Mouse (Mus musculus): ENCODE data around the gene Rpl3. TPM values are rescaled to one million over a fixed set of nuclear protein-coding genes. Genes with fewer than 3 reads are reported as not detected.

The Rpl3 gene
- polyA plus RNA-seq, 1 experiment: 873 TPM

- no peak for DNase-seq (ENCODE audit: low read depth)
- no peak for TF ChIP-seq CTCF (IDR thresholded peaks at IDR 0.05; ENCODE audit: borderline replicate concordance, extremely low read depth, insufficient read depth, insufficient read length)
- no peak for TF ChIP-seq POLR2A (IDR thresholded peaks at IDR 0.05; ENCODE audit: borderline replicate concordance, extremely low read depth, insufficient read depth, insufficient read length, poor library complexity, severe bottlenecking)
These were observed 16.9 kb downstream of the Rpl3 start for GRCm38 (mm10) chr15:80074663-80075373.

GRCm38 (mm10) chr15:80073256-80073621, 18.4 kb downstream of the Rpl3 start:
- DNase-seq (ENCODE audit: low read depth): no peak
- no peak for TF ChIP-seq POLR2A (IDR thresholded peaks at IDR 0.05; ENCODE audit: borderline replicate concordance, extremely low read depth, insufficient read depth, insufficient read length, poor library complexity, severe bottlenecking)
- no peak for TF ChIP-seq CTCF (IDR thresholded peaks at IDR 0.05; ENCODE audit: borderline replicate concordance, extremely low read depth, insufficient read depth, insufficient read length)

GRCm38 (mm10) chr15:80072579-80073255, 19.0 kb downstream of the Rpl3 start:
- TF ChIP-seq CTCF (IDR thresholded peaks at IDR 0.05; ENCODE audit: borderline replicate concordance, extremely low read depth, insufficient read depth, insufficient read length) (no peak), POLR2A (IDR thresholded peaks at IDR 0.05; ENCODE audit: borderline replicate concordance, extremely low read depth, insufficient read depth, insufficient read length, poor library complexity, severe bottlenecking) (no peak)
- DNase-seq (ENCODE audit: low read depth): no peak

- DNase-seq (ENCODE audit: low read depth): no peak
- no peak for TF ChIP-seq POLR2A (IDR thresholded peaks at IDR 0.05; ENCODE audit: borderline replicate concordance, extremely low read depth, insufficient read depth, insufficient read length, poor library complexity, severe bottlenecking)
- no peak for TF ChIP-seq CTCF (IDR thresholded peaks at IDR 0.05; ENCODE audit: borderline replicate concordance, extremely low read depth, insufficient read depth, insufficient read length)
These were observed 19.7 kb downstream of the Rpl3 start for GRCm38 (mm10) chr15:80071951-80072437.

- DNase-seq (ENCODE audit: low read depth): no peak
- TF ChIP-seq POLR2A (IDR thresholded peaks at IDR 0.05; ENCODE audit: borderline replicate concordance, extremely low read depth, insufficient read depth, insufficient read length, poor library complexity, severe bottlenecking) (no peak), CTCF (IDR thresholded peaks at IDR 0.05; ENCODE audit: borderline replicate concordance, extremely low read depth, insufficient read depth, insufficient read length) (no peak)
These were observed 21.5 kb downstream of the Rpl3 start for GRCm38 (mm10) chr15:80070095-80070644.

GRCm38 (mm10) chr15:80069171-80069570, 22.5 kb downstream of the Rpl3 start:
- TF ChIP-seq CTCF (IDR thresholded peaks at IDR 0.05; ENCODE audit: borderline replicate concordance, extremely low read depth, insufficient read depth, insufficient read length) (no peak), POLR2A (IDR thresholded peaks at IDR 0.05; ENCODE audit: borderline replicate concordance, extremely low read depth, insufficient read depth, insufficient read length, poor library complexity, severe bottlenecking) (no peak)
- no peak for DNase-seq (ENCODE audit: low read depth)

GRCm38 (mm10) chr15:80066538-80066937, 25.1 kb downstream of the Rpl3 start:
- DNase-seq (ENCODE audit: low read depth): no peak
- TF ChIP-seq POLR2A (IDR thresholded peaks at IDR 0.05; ENCODE audit: borderline replicate concordance, extremely low read depth, insufficient read depth, insufficient read length, poor library complexity, severe bottlenecking) (no peak), CTCF (IDR thresholded peaks at IDR 0.05; ENCODE audit: borderline replicate concordance, extremely low read depth, insufficient read depth, insufficient read length) (peak; percentile 45; the same call in 1 of the 2 replicates)

- TF ChIP-seq POLR2A (IDR thresholded peaks at IDR 0.05; ENCODE audit: borderline replicate concordance, extremely low read depth, insufficient read depth, insufficient read length, poor library complexity, severe bottlenecking): no peak
- peak; percentile 44; the same call in 1 of the 2 replicates for TF ChIP-seq CTCF (IDR thresholded peaks at IDR 0.05; ENCODE audit: borderline replicate concordance, extremely low read depth, insufficient read depth, insufficient read length)
These were observed 26.3 kb downstream of the Rpl3 start for GRCm38 (mm10) chr15:80065414-80065813.

GRCm38 (mm10) chr15:80064965-80065364, 26.7 kb downstream of the Rpl3 start:
- TF ChIP-seq CTCF (IDR thresholded peaks at IDR 0.05; ENCODE audit: borderline replicate concordance, extremely low read depth, insufficient read depth, insufficient read length) (no peak), POLR2A (IDR thresholded peaks at IDR 0.05; ENCODE audit: borderline replicate concordance, extremely low read depth, insufficient read depth, insufficient read length, poor library complexity, severe bottlenecking) (no peak)
- DNase-seq (ENCODE audit: low read depth): no peak

More at GRCm38 (mm10) chr15:80065414-80065813, 26.3 kb downstream of the Rpl3 start:
- no peak for DNase-seq (ENCODE audit: low read depth)

GRCm38 (mm10) chr15:80062821-80063220, 28.8 kb downstream of the Rpl3 start:
- no peak for DNase-seq (ENCODE audit: low read depth)

GRCm38 (mm10) chr15:80062339-80062738, 29.3 kb downstream of the Rpl3 start:
- DNase-seq (ENCODE audit: low read depth): no peak
- TF ChIP-seq CTCF (IDR thresholded peaks at IDR 0.05; ENCODE audit: borderline replicate concordance, extremely low read depth, insufficient read depth, insufficient read length) (no peak), POLR2A (IDR thresholded peaks at IDR 0.05; ENCODE audit: borderline replicate concordance, extremely low read depth, insufficient read depth, insufficient read length, poor library complexity, severe bottlenecking) (no peak)

More at GRCm38 (mm10) chr15:80062821-80063220, 28.8 kb downstream of the Rpl3 start:
- no peak for TF ChIP-seq CTCF (IDR thresholded peaks at IDR 0.05; ENCODE audit: borderline replicate concordance, extremely low read depth, insufficient read depth, insufficient read length)
- no peak for TF ChIP-seq POLR2A (IDR thresholded peaks at IDR 0.05; ENCODE audit: borderline replicate concordance, extremely low read depth, insufficient read depth, insufficient read length, poor library complexity, severe bottlenecking)

All from brain, embryonic 14.5 days (tissue).